In genomic region chr2:83337364-83337763, GRCm38 (mm10) we compare ENCODE assay signal across 9 mouse cellular contexts.
DNase-seq lines count a peak whose midpoint lies in the region; ATAC-seq and TF ChIP-seq lines count a peak whose summit lies in the region.
"Had no signal": no experiment of that assay in that cellular context is flagged by ENCODE, and none has a peak within 500 bp of the region (broad histone marks: within the 10 kb centered on the region; RNA-seq: fewer than 3 reads in every experiment).

No protein-coding gene starts in this region.

- H3K9ac ChIP-seq in hindbrain, embryonic 11.5 days (ENCODE audit: low read depth, low read length) = no peak overlapping the region
- no peak overlapping the region for H3K9ac ChIP-seq in hindbrain, embryonic 16.5 days (ENCODE audit: low read depth, low read length)
- H3K9ac ChIP-seq in neural tube, embryonic 15.5 days (replicated peaks) = no peak overlapping the region
- H3K9ac ChIP-seq: neural tube, embryonic 12.5 days had no signal

- no peaks in the 10 kb centered on the region for H3K36me3 ChIP-seq in hindbrain, embryonic 11.5 days (ENCODE audit: control insufficient read depth, insufficient read depth, low read length)
- no peaks in the 10 kb centered on the region for H3K36me3 ChIP-seq in hindbrain, embryonic 16.5 days (ENCODE audit: control insufficient read depth, insufficient read depth, low read length)
- no peaks in the 10 kb centered on the region for H3K36me3 ChIP-seq in neural tube, embryonic 15.5 days
- H3K36me3 ChIP-seq: neural tube, embryonic 12.5 days had no signal

- intact Hi-C loops in left cerebral cortex, adult 2 months (cut with DNase I) = loop anchor here (5.0 to 10.0 kb wide), 2 partner anchors 763 to 950 kb away; no protein-coding TSS in a partner anchor

- no peak for ATAC-seq in hindbrain, embryonic 11.5 days (ENCODE audit: low FRiP score)
- no peak for ATAC-seq in hindbrain, embryonic 16.5 days
- ATAC-seq in neural tube, embryonic 15.5 days (ENCODE audit: low FRiP score) = no peak

- no peak overlapping the region for H3K27ac ChIP-seq in hindbrain, embryonic 11.5 days (ENCODE audit: low read depth, low read length)
- no peak overlapping the region for H3K27ac ChIP-seq in hindbrain, embryonic 16.5 days (ENCODE audit: low read depth, low read length)
- no peak overlapping the region for H3K27ac ChIP-seq in left cerebral cortex, adult 2 months
- no peak overlapping the region for H3K27ac ChIP-seq in neural tube, embryonic 15.5 days (replicated peaks)
- H3K27ac ChIP-seq: neural tube, embryonic 12.5 days had no signal

- no peak overlapping the region for H3K4me2 ChIP-seq in hindbrain, embryonic 11.5 days (replicated peaks; ENCODE audit: low read depth, low read length)
- H3K4me2 ChIP-seq in hindbrain, embryonic 16.5 days (ENCODE audit: low read length) = no peak overlapping the region
- H3K4me2 ChIP-seq in neural tube, embryonic 15.5 days = no peak overlapping the region
- H3K4me2 ChIP-seq: neural tube, embryonic 12.5 days had no signal

- H3K27me3 ChIP-seq in hindbrain, embryonic 11.5 days (ENCODE audit: control insufficient read depth, insufficient read depth, low read length) = no peaks in the 10 kb centered on the region
- H3K27me3 ChIP-seq in hindbrain, embryonic 16.5 days (replicated peaks; ENCODE audit: control insufficient read depth, insufficient read depth, low read length) = no peaks in the 10 kb centered on the region
- H3K27me3 ChIP-seq in neural tube, embryonic 15.5 days (replicated peaks) = no peaks in the 10 kb centered on the region
- H3K27me3 ChIP-seq: neural tube, embryonic 12.5 days had no signal

- H3K4me3 ChIP-seq in hindbrain, embryonic 11.5 days (ENCODE audit: low read depth, low read length) = no peak overlapping the region
- no peak overlapping the region for H3K4me3 ChIP-seq in hindbrain, embryonic 16.5 days (ENCODE audit: low read length)
- peak overlapping the region; percentile 2; the same call in 1 of the 2 replicates for H3K4me3 ChIP-seq in left cerebral cortex, adult 2 months
- H3K4me3 ChIP-seq in neural tube, embryonic 15.5 days (replicated peaks) = no peak overlapping the region
- H3K4me3 ChIP-seq: neural tube, embryonic 12.5 days had no signal

- no peaks in the 10 kb centered on the region for H3K4me1 ChIP-seq in hindbrain, embryonic 11.5 days (replicated peaks; ENCODE audit: control insufficient read depth, insufficient read depth, low read length)
- H3K4me1 ChIP-seq in hindbrain, embryonic 16.5 days (ENCODE audit: control insufficient read depth, insufficient read depth, low read depth, low read length) = no peaks in the 10 kb centered on the region
- no peaks in the 10 kb centered on the region for H3K4me1 ChIP-seq in neural tube, embryonic 15.5 days
- H3K4me1 ChIP-seq: neural tube, embryonic 12.5 days had no signal

- 36% methylated on average over 4 of the region's 4 CpGs for WGBS in hindbrain, embryonic 11.5 days
- WGBS in hindbrain, embryonic 16.5 days = 31% methylated on average over 4 of the region's 4 CpGs
- 41% methylated on average over 4 of the region's 4 CpGs for WGBS in neural tube, embryonic 15.5 days

- peak; percentile 61 for TF ChIP-seq CTCF in left cerebral cortex, adult 2 months (IDR thresholded peaks at IDR 0.05)

- DNase-seq in hindbrain, embryonic 11.5 days (ENCODE audit: low spot score) = peak; percentile 40
- DNase-seq in urinary bladder, postnatal 14 days (ENCODE audit: low spot score) = peak; percentile 7
- no peak for DNase-seq in urinary bladder, postnatal 10 days (ENCODE audit: low spot score)
- DNase-seq in embryo, embryonic 10.5 days (ENCODE audit: low spot score) = peak; percentile 72
- no peak for DNase-seq in left cerebral cortex, adult 2 months (ENCODE audit: extremely low spot score in 1 of 2, low spot score in 2 of 2)
- no peak for DNase-seq in thymus, adult 18-20 months

- no peaks in the 10 kb centered on the region for H3K9me3 ChIP-seq in hindbrain, embryonic 11.5 days (ENCODE audit: control insufficient read depth, low read length)
- H3K9me3 ChIP-seq in hindbrain, embryonic 16.5 days (ENCODE audit: control insufficient read depth, low read length) = no peaks in the 10 kb centered on the region
- no peaks in the 10 kb centered on the region for H3K9me3 ChIP-seq in neural tube, embryonic 15.5 days (replicated peaks)
- H3K9me3 ChIP-seq: neural tube, embryonic 12.5 days had no signal

Comparison
In these comparisons a context has a peak if more than half of its experiments do, and no peak if none do; other contexts are left out.
1. DNase-seq: peak in hindbrain, embryonic 11.5 days (single experiment), urinary bladder, postnatal 14 days (single experiment) and embryo, embryonic 10.5 days (single experiment); none in urinary bladder, postnatal 10 days (single experiment), left cerebral cortex, adult 2 months (0 of 2) and thymus, adult 18-20 months (0 of 2).